In genomic region chr9:119743900-119744299, GRCm38 (mm10) we compare ENCODE assay signal across 12 mouse cellular contexts. TPM values are rescaled to one million over a fixed set of nuclear protein-coding genes. Genes with fewer than 3 reads are reported as not detected.
A peak's percentile ranks its signal among the peaks of the same experiment; 100 is the strongest.
DNase-seq lines count a peak whose midpoint lies in the region; ATAC-seq and TF ChIP-seq lines count a peak whose summit lies in the region.
"Had no signal": no experiment of that assay in that cellular context is flagged by ENCODE, and none has a peak within 500 bp of the region (broad histone marks: within the 10 kb centered on the region; RNA-seq: fewer than 3 reads in every experiment).

No protein-coding gene starts in this region.

- no peak for TF ChIP-seq CTCF in bone marrow, adult 2 months (IDR thresholded peaks at IDR 0.05; ENCODE audit: control insufficient read depth, insufficient read depth, low read length)

- H3K4me1 ChIP-seq in heart, embryonic 16.5 days (ENCODE audit: control insufficient read depth, insufficient read depth, low read length): peaks cover 8% of the 10 kb centered on the region
- peaks cover 8% of the 10 kb centered on the region for H3K4me1 ChIP-seq in bone marrow, adult 2 months (ENCODE audit: control insufficient read depth, insufficient read depth, low read length)
- H3K4me1 ChIP-seq in forebrain, embryonic 10.5 days: no peaks in the 10 kb centered on the region

- no peaks in the 10 kb centered on the region for H3K9me3 ChIP-seq in heart, embryonic 16.5 days (replicated peaks; ENCODE audit: control insufficient read depth, low read length)
- peaks cover 5% of the 10 kb centered on the region; the same call in 1 of the 2 replicates for H3K9me3 ChIP-seq in forebrain, embryonic 10.5 days

- 55% methylated on average over 4 of the region's 4 CpGs for WGBS in heart, embryonic 16.5 days
- WGBS in bone marrow, adult 2 months: 4% methylated on average over 4 of the region's 4 CpGs
- WGBS in forebrain, embryonic 10.5 days: 88% methylated on average over 4 of the region's 4 CpGs

- TF ChIP-seq POLR2A in bone marrow, adult 2 months (IDR thresholded peaks at IDR 0.05; ENCODE audit: borderline replicate concordance, control insufficient read depth, low read depth, low read length): no peak

- no peak overlapping the region for H3K4me3 ChIP-seq in heart, embryonic 16.5 days (ENCODE audit: low read length)
- H3K4me3 ChIP-seq in bone marrow, adult 2 months (replicated peaks; ENCODE audit: control insufficient read depth, low read depth, low read length): peak overlapping the region; percentile 23
- no peak overlapping the region for H3K4me3 ChIP-seq in forebrain, embryonic 10.5 days

- ATAC-seq in heart, embryonic 16.5 days (replicated peaks; ENCODE audit: extremely low read depth, insufficient read depth, low FRiP score): peak; percentile 23; the same call in 1 of the 2 replicates
- peak; percentile 87 for ATAC-seq in megakaryocyte, adult 5-6 weeks (ENCODE audit: poor library complexity, severe bottlenecking)

- H3K27me3 ChIP-seq in heart, embryonic 16.5 days (ENCODE audit: control insufficient read depth, insufficient read depth, low read length): no peaks in the 10 kb centered on the region
- no peaks in the 10 kb centered on the region for H3K27me3 ChIP-seq in forebrain, embryonic 10.5 days (ENCODE audit: poor library complexity, severe bottlenecking)

- no peak overlapping the region for H3K9ac ChIP-seq in heart, embryonic 16.5 days (ENCODE audit: low read length)

- H3K36me3 ChIP-seq in heart, embryonic 16.5 days (ENCODE audit: control insufficient read depth, insufficient read depth): no peaks in the 10 kb centered on the region
- no peaks in the 10 kb centered on the region for H3K36me3 ChIP-seq in forebrain, embryonic 10.5 days (replicated peaks)

- DNase-seq in heart, postnatal 25 days (ENCODE audit: low spot score): no peak
- DNase-seq in thymus, adult 18-20 months: peak; percentile 72 to 78
- DNase-seq in frontal cortex, postnatal 25 days (ENCODE audit: low spot score in 2 of 2): no peak
- DNase-seq in forebrain, embryonic 10.5 days (ENCODE audit: extremely low spot score, low spot score): no peak
- no peak for DNase-seq in adrenal gland, postnatal 4 days (ENCODE audit: low spot score in 2 of 2)
- DNase-seq: cerebellum, adult 8-10 months had no signal

- no peak overlapping the region for H3K4me2 ChIP-seq in heart, embryonic 16.5 days (ENCODE audit: low read depth, low read length)
- H3K4me2 ChIP-seq: midbrain, embryonic 11.5 days had no signal

- intact Hi-C loops in heart, postnatal 25 days (cut with DNase I): no loop called here

- H3K27ac ChIP-seq in heart, embryonic 16.5 days (ENCODE audit: low read length): no peak overlapping the region
- H3K27ac ChIP-seq in bone marrow, adult 2 months (ENCODE audit: control insufficient read depth, insufficient read depth, low read depth, low read length, poor library complexity): peak overlapping the region; percentile 58
- no peak overlapping the region for H3K27ac ChIP-seq in forebrain, embryonic 10.5 days
- H3K27ac ChIP-seq: kidney, postnatal 0 days had no signal

RNA-seq across cellular contexts. Expression of gene Scn10a, which starts 24.8 kb away (rescaled TPM):
- 0.85 and 1.4 TPM in 2 replicates for polyA plus RNA-seq in heart, embryonic 16.5 days (2015; fragmentation: Nextera tagmentation; extraction: Ambion mirVana)
- under 1 TPM; 0.36 to 0.45 TPM for total RNA-seq in heart, postnatal 25 days (2021)
- not detected in 2 replicates for polyA plus RNA-seq in bone marrow, adult 2 months (2011; ENCODE audit: insufficient read depth, insufficient read length, low replicate concordance, missing spikeins)
- not detected in 2 replicates for total RNA-seq in megakaryocyte, adult 5-6 weeks (2015)
- not detected in 2 replicates for total RNA-seq in megakaryocyte, adult 5-6 weeks (2017)
- polyA plus RNA-seq in forebrain, embryonic 10.5 days (2016; fragmentation: Nextera tagmentation; extraction: Ambion mirVana): not detected in 2 replicates
- total RNA-seq in adrenal gland, postnatal 4 days (2021): under 1 TPM in 1 of 2 experiments, not detected in 1; 0.08 TPM
- polyA plus RNA-seq: kidney, postnatal 0 days; midbrain, embryonic 11.5 days; stomach, embryonic 14.5 days had no signal

Comparison
In these comparisons a context has a peak if more than half of its experiments do, and no peak if none do; other contexts are left out.
1. DNase-seq: peak in thymus, adult 18-20 months (2 of 2); none in heart, postnatal 25 days (single experiment), frontal cortex, postnatal 25 days (0 of 2), forebrain, embryonic 10.5 days (single experiment) and adrenal gland, postnatal 4 days (0 of 2).